Mouse (Mus musculus): ENCODE data around the gene Coro2a.

GRCm38 (mm10) chr4:46550406-46550805, 51.6 kb downstream of the Coro2a start:
- TF ChIP-seq ZNF384 (IDR thresholded peaks at IDR 0.05; ENCODE audit: low read depth, low read length), result no peak
- TF ChIP-seq HCFC1 (IDR thresholded peaks at IDR 0.05; ENCODE audit: borderline replicate concordance, insufficient read depth, low read length), result no peak
- 0 out of 2 replicates have a peak, but pooled peaks have one; percentile 45 for TF ChIP-seq MAFK (IDR thresholded peaks at IDR 0.05; ENCODE audit: insufficient read depth, low read depth, low read length)
- TF ChIP-seq CHD2 (IDR thresholded peaks at IDR 0.05; ENCODE audit: low read depth, low read length), result no peak

All from ES-E14 (cell line).